Mouse (Mus musculus) intestine, embryonic 14.5 days (tissue): ENCODE measurements around the gene Kcnj1. TPM values are rescaled to one million over a fixed set of nuclear protein-coding genes. Genes with fewer than 3 reads are reported as not detected.
A peak's percentile ranks its signal among the peaks of the same experiment; 100 is the strongest.

Experiments
- ATAC-seq: fragments of 200-750 bp; cut with Nextera tagmentation; replicated peaks from 2 replicates; pipeline ENCODE4 v1.8.0; 2017; ENCODE audit warnings: low read depth, moderate number of reproducible peaks, moderate TSS enrichment, moderate library complexity; ENCODE audit not compliant: low FRiP score, low TSS enrichment
- DNase-seq: peaks from one replicate; pipeline ENCODE4 v3.0.0-alpha.2; 2018; ENCODE audit warnings: low spot score
- H3K27ac ChIP-seq: fragments of 300-500 bp; sonication (generic); 2 replicates; pipeline ENCODE4 v1.5.1; 2014; ENCODE audit warnings: low read depth, mild to moderate bottlenecking, control low read depth
- H3K27me3 ChIP-seq: fragments of 300-500 bp; sonication (generic); replicated peaks from 2 replicates; pipeline ENCODE4 v1.6.1; 2014; ENCODE audit warnings: low read length, control low read depth; ENCODE audit not compliant: control insufficient read depth, insufficient read depth
- H3K36me3 ChIP-seq: fragments of 300-500 bp; sonication (generic); 2 replicates; pipeline ENCODE4 v1.6.1; 2014; ENCODE audit warnings: low read length, control low read depth; ENCODE audit not compliant: control insufficient read depth, insufficient read depth
- H3K4me1 ChIP-seq: fragments of 300-500 bp; sonication (generic); replicated peaks from 2 replicates; pipeline ENCODE4 v1.6.1; 2014; ENCODE audit warnings: low read length, control low read depth, mixed read lengths; ENCODE audit not compliant: control insufficient read depth, insufficient read depth
- H3K4me2 ChIP-seq: fragments of 300-500 bp; sonication (generic); 2 replicates; pipeline ENCODE4 v1.6.1; 2014; ENCODE audit warnings: low read length
- H3K4me3 ChIP-seq: fragments of 300-500 bp; sonication (generic); 2 replicates; pipeline ENCODE4 v1.5.1; 2014; ENCODE audit warnings: low read depth, low read length, control low read depth, mixed read lengths
- H3K9ac ChIP-seq: fragments of 300-500 bp; sonication (generic); 2 replicates; pipeline ENCODE4 v1.6.1; 2014; ENCODE audit warnings: mild to moderate bottlenecking, low read length
- H3K9me3 ChIP-seq: fragments of 300-500 bp; sonication (generic); 2 replicates; pipeline ENCODE4 v1.6.1; 2016; ENCODE audit warnings: low read length, control low read depth; ENCODE audit not compliant: control insufficient read depth
- WGBS: fragments of 180-500 bp; shearing (Covaris S2); extraction: QIAGEN DNeasy Blood & Tissue Kit; methylation state at CpG from one replicate; pipeline ENCODE4 v1.1.7; 2014; 5-methylcytosine and 5-hydroxymethylcytosine counted together
- polyA plus RNA-seq: library from polyadenylated mRNA; unstranded; fragments of >200 nt; fragmentation: Nextera tagmentation; extraction: Ambion mirVana; gene quantifications from 2 replicates; pipeline ENCODE4 v1.2.1, GENCODE M21; 2014

The Kcnj1 gene
- polyA plus RNA-seq, 1 experiment from 2014 or later = not detected

GRCm38 (mm10) chr9:32348096-32348495 lies 24.2 kb upstream of the Kcnj1 start:
- Histone ChIP-seq H3K9me3 (no peaks in the 10 kb centered on the region), H3K4me2 (no peak overlapping the region), H3K4me3 (no peak overlapping the region), H3K36me3 (no peaks in the 10 kb centered on the region), H3K9ac (no peak overlapping the region), H3K27ac (no peak overlapping the region), H3K4me1 (peaks cover 6% of the 10 kb centered on the region; the same call in 1 of the 2 replicates), H3K27me3 (peaks cover 36% of the 10 kb centered on the region)
- ATAC-seq (no peak), DNase-seq (no peak)
- WGBS = 66% methylated on average over 8 of the region's 8 CpGs

- DNase-seq = no peak
- Histone ChIP-seq H3K9me3 (no peaks in the 10 kb centered on the region), H3K27me3 (peaks cover 23% of the 10 kb centered on the region), H3K4me3 (no peak overlapping the region), H3K36me3 (no peaks in the 10 kb centered on the region), H3K4me2 (no peak overlapping the region), H3K9ac (no peak overlapping the region), H3K4me1 (peaks cover 2% of the 10 kb centered on the region; the same call in 1 of the 2 replicates), H3K27ac (no peak overlapping the region)
- no peak for ATAC-seq
- WGBS = 80% methylated on average over 10 of the region's 10 CpGs
Measured at GRCm38 (mm10) chr9:32349344-32349743, 22.9 kb upstream of the Kcnj1 start.

- H3K4me1 ChIP-seq = no peaks in the 10 kb centered on the region
- DNase-seq = peak; percentile 87
- 0 out of 2 replicates have a peak, but pooled peaks have one; percentile 23 for ATAC-seq
Measured at GRCm38 (mm10) chr9:32350332-32350731, 22.0 kb upstream of the Kcnj1 start.

GRCm38 (mm10) chr9:32360770-32361169 lies 11.5 kb upstream of the Kcnj1 start:
- Histone ChIP-seq H3K4me2 (no peak overlapping the region), H3K36me3 (no peaks in the 10 kb centered on the region), H3K9ac (no peak overlapping the region), H3K27ac (no peak overlapping the region), H3K4me1 (no peaks in the 10 kb centered on the region), H3K9me3 (no peaks in the 10 kb centered on the region), H3K27me3 (no peaks in the 10 kb centered on the region), H3K4me3 (no peak overlapping the region)
- DNase-seq (no peak), ATAC-seq (no peak)
- WGBS = 44% methylated on average over 1 of the region's 1 CpGs

More at GRCm38 (mm10) chr9:32350332-32350731, 22.0 kb upstream of the Kcnj1 start:
- Histone ChIP-seq H3K36me3 (no peaks in the 10 kb centered on the region), H3K27ac (no peak overlapping the region), H3K4me2 (no peak overlapping the region), H3K9ac (no peak overlapping the region), H3K9me3 (no peaks in the 10 kb centered on the region), H3K4me3 (no peak overlapping the region), H3K27me3 (peaks cover 14% of the 10 kb centered on the region)
- WGBS = 4% methylated on average over 6 of the region's 6 CpGs

GRCm38 (mm10) chr9:32368812-32369211 lies 3.5 kb upstream of the Kcnj1 start:
- ATAC-seq = no peak
- no peak overlapping the region for H3K9ac ChIP-seq
- no peaks in the 10 kb centered on the region for H3K9me3 ChIP-seq
- H3K4me3 ChIP-seq = no peak overlapping the region
- H3K4me2 ChIP-seq = no peak overlapping the region
- H3K27ac ChIP-seq = no peak overlapping the region
- WGBS = 26% methylated on average over 2 of the region's 2 CpGs
- H3K4me1 ChIP-seq = no peaks in the 10 kb centered on the region
- no peaks in the 10 kb centered on the region for H3K36me3 ChIP-seq
- no peak for DNase-seq
- no peaks in the 10 kb centered on the region for H3K27me3 ChIP-seq

- Histone ChIP-seq H3K9ac (no peak overlapping the region), H3K9me3 (no peaks in the 10 kb centered on the region), H3K4me2 (no peak overlapping the region), H3K27me3 (no peaks in the 10 kb centered on the region), H3K4me1 (no peaks in the 10 kb centered on the region), H3K27ac (no peak overlapping the region), H3K4me3 (no peak overlapping the region), H3K36me3 (no peaks in the 10 kb centered on the region)
- ATAC-seq = no peak
- no peak for DNase-seq
- WGBS = 48% methylated on average over 6 of the region's 6 CpGs
Measured at GRCm38 (mm10) chr9:32369388-32369787, 2.9 kb upstream of the Kcnj1 start.

GRCm38 (mm10) chr9:32373656-32374055 lies 1.4 kb downstream of the Kcnj1 start:
- H3K4me2 ChIP-seq = no peak overlapping the region
- H3K4me3 ChIP-seq = no peak overlapping the region
- no peak for ATAC-seq
- no peak for DNase-seq
- WGBS = 92% methylated on average over 6 of the region's 6 CpGs
- no peak overlapping the region for H3K9ac ChIP-seq
- no peak overlapping the region for H3K27ac ChIP-seq
- H3K9me3 ChIP-seq = no peaks in the 10 kb centered on the region
- H3K27me3 ChIP-seq = no peaks in the 10 kb centered on the region
- no peaks in the 10 kb centered on the region for H3K36me3 ChIP-seq
- H3K4me1 ChIP-seq = no peaks in the 10 kb centered on the region

- no peak for DNase-seq
- Histone ChIP-seq H3K4me2 (no peak overlapping the region), H3K27me3 (no peaks in the 10 kb centered on the region), H3K36me3 (no peaks in the 10 kb centered on the region), H3K27ac (no peak overlapping the region), H3K9ac (no peak overlapping the region), H3K4me3 (no peak overlapping the region), H3K4me1 (no peaks in the 10 kb centered on the region), H3K9me3 (no peaks in the 10 kb centered on the region)
- ATAC-seq = no peak
- WGBS = 83% methylated on average over 7 of the region's 7 CpGs
Measured at GRCm38 (mm10) chr9:32376031-32376430, 3.7 kb downstream of the Kcnj1 start.

GRCm38 (mm10) chr9:32376863-32377590 lies 4.7 kb downstream of the Kcnj1 start:
- Histone ChIP-seq H3K9ac (no peak overlapping the region), H3K9me3 (no peaks in the 10 kb centered on the region), H3K4me3 (no peak overlapping the region), H3K4me1 (no peaks in the 10 kb centered on the region), H3K36me3 (no peaks in the 10 kb centered on the region), H3K27me3 (no peaks in the 10 kb centered on the region), H3K27ac (no peak overlapping the region), H3K4me2 (no peak overlapping the region)
- 72% methylated on average over 5 of the region's 5 CpGs for WGBS
- DNase-seq (no peak), ATAC-seq (no peak)
